Mouse (Mus musculus) layer of hippocampus, adult 2 months (tissue): ENCODE data around the gene Map3k12. TPM values are rescaled to one million over a fixed set of nuclear protein-coding genes. Genes with fewer than 3 reads are reported as not detected.
A peak's percentile ranks its signal among the peaks of the same experiment; 100 is the strongest.

Experiments
- DNase-seq, 2 experiments: peaks; one replicate each; pipeline ENCODE4 v3.0.0; 2022; ENCODE audit warnings: low spot score in 2 of 2
- H3K27ac ChIP-seq: fragments of 200-600 bp; 2 replicates; pipeline ENCODE4 v1.8.1; 2022
- H3K4me3 ChIP-seq: fragments of 200-600 bp; 2 replicates; pipeline ENCODE4 v1.8.1; 2022; ENCODE audit warnings: mild to moderate bottlenecking
- CTCF ChIP-seq: fragments of 200-600 bp; conservative IDR thresholded peaks from 2 replicates; pipeline ENCODE4 v1.8.1; 2022; ENCODE audit warnings: antibody characterized with exemption, mild to moderate bottlenecking, moderate library complexity
- total RNA-seq, 2 experiments: library from RNA; stranded (reverse); gene quantifications; 2 replicates each; pipeline ENCODE4 v1.2.3; 2021

Map3k12 gene
- total RNA-seq, 2 experiments from 2014 or later = 95.0 to 99.9 TPM

DNA sequence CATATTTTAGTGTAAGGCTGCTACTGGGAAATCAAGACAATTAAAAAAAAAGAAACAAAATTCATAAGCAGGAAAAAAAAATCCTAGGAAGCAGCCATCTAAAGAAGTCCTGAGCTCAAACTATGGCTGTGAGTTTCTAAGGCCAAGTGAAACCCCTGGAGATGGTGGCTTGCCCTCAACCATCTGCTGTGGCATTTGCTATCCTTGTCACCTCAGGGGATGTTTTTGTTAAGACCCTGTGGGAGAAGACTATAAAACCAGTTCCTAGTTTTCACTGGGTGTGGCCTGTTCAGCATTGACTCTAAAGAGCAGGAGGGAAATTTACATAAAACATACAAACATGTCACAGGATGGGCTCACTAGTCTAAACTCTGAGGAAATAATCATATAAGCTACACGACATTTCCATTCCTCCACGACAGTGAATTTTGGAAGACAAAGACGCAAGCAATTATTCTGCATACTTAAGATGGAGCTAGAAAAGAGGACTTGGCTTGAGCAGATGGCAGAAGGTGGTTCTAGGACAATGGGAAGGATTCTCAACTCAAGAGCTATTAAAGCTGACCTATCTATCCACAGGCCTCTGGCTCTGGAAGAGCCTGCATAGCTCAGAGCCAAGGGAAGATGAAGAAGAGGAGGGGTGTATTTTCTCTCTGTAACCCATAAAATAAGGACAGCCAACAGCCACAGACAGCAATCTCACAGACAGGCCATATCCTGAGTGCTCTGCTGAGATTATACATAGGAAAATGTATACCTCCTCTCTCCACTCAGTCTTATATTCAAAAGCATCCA, 15.4 kb upstream of the Map3k12 start:
- no peak for DNase-seq
- Histone ChIP-seq H3K27ac (no peak overlapping the region), H3K4me3 (no peak overlapping the region)
- no peak for TF ChIP-seq CTCF

DNA sequence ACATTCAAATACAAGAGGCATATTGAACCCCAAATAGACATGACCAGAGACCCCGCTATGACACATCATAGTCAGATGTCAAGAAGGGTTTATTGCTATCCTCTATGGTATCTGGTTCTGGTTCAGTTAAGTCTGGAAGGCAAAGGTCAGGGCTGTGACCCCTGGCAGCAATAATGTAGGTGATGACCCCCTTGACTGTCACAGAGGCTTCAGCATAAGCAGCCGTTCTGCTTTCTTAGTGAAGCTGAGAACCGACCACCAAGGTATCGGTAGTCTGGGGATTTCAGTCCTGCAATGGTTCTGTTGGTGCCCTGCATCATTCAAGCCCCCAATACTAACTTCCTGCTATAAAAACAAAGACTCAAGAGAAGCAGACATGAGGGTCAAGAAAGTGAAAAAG, 14.7 kb upstream of the Map3k12 start:
- Histone ChIP-seq H3K4me3 (no peak overlapping the region), H3K27ac (no peak overlapping the region)
- no peak for TF ChIP-seq CTCF
- no peak for DNase-seq

DNA sequence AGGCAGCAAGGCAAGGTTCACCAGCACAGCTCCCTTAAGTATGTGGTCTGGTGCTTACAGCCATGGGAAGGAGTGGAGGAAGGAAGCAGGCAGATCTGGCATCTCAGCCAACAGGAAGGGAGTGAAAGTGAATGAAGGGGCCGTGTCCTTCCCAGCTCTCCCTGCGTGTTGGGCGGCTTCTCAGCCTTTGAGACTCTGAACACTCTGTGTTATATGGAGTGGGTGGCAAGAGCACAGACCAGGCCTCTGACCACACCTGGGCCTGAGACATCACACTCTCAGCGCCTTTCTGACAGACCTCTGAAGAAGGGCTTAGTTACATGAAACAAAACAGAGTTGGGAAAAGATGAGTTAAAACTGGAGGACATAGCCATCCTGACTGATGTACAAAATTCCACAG, 13.7 kb upstream of the Map3k12 start:
- no peak for DNase-seq
- no peak overlapping the region for H3K27ac ChIP-seq
- TF ChIP-seq CTCF = no peak
- H3K4me3 ChIP-seq = no peak overlapping the region

DNA sequence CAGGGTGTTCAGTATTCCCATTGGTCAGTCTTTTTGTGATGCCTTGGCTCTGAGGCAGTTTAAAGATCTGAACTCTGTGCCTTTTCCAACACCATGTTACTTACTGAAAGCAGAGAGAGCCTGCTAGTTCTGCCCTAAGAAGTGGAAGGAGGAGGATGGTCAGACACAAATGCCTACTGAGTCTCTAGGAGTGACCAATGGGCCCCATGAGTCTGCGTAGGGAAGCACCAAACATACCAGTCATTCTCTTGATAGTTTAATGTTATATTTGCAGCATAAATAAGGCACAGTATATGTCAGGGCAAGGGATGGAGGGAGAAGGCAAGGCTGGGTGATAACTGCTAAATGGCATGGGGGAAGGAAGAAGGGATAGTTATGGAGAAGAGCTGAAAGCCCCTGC, 11.5 kb upstream of the Map3k12 start:
- no peak overlapping the region for H3K4me3 ChIP-seq
- no peak overlapping the region for H3K27ac ChIP-seq
- DNase-seq = no peak
- TF ChIP-seq CTCF = no peak

DNA sequence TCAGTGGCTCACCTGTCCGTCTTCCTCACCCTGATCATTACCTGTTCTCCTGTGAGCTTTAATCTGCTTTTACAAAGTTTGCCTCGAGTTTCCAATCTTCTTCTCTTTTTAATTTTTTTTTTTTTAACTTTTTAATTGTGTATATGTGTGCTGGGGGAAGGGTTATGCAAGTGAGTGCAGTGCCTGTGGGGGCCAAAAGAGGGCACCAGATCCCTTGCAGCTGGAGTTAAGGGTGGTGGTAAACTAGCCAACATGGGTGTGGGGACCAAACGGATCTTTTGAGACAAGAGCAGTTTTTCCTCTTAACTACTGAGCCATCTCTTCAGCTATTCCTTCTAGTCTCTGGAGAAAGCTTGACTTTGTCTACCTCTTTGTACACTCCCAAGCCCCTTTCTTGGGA, 11.1 kb upstream of the Map3k12 start:
- Histone ChIP-seq H3K27ac (no peak overlapping the region), H3K4me3 (no peak overlapping the region)
- peak; percentile 75 for TF ChIP-seq CTCF
- DNase-seq = no peak

DNA sequence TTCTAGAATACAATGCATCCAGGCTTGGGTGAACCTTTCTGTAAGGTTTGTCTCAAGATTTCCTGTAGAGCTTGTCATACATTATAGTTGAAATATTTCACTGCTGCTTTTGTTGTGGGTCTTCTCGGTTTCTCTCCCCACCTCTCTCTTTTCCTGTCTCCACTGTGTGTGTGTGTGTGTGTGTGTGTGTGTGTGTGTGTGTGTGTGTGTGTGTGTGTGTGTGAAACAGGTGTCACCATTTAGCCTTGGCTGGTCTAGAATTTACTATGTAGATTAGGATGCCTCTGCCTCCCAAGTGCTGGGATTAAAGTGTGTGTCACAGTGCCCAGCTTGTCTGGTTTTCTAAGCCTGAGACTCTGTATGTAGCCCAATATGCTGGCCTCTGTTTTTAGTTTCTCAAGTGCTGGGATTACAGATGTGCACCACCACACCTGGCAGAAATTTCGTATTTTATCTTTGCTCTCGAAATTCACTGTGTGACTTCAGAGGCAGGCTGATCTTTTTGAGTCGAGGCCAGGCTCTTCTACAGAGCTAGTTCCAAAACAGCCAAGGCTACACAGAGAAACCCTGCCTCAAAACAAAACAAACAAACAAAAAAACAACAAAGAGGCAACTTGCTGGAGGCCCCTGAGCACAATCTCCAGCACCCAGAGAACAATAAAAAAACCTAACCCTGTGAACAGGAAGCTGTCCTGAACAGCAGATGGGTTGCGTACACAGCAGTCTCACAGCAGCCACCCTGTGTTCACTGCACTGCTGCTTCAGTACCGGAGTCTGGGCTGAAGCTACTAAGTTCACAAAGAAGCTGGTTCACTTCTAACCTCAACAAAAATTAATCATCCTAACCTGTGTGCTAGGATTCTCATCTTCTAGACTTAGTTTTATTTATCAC, 9.5 kb upstream of the Map3k12 start:
- no peak overlapping the region for H3K4me3 ChIP-seq
- no peak for DNase-seq
- H3K27ac ChIP-seq = peak overlapping the region; percentile 32
- no peak for TF ChIP-seq CTCF

DNA sequence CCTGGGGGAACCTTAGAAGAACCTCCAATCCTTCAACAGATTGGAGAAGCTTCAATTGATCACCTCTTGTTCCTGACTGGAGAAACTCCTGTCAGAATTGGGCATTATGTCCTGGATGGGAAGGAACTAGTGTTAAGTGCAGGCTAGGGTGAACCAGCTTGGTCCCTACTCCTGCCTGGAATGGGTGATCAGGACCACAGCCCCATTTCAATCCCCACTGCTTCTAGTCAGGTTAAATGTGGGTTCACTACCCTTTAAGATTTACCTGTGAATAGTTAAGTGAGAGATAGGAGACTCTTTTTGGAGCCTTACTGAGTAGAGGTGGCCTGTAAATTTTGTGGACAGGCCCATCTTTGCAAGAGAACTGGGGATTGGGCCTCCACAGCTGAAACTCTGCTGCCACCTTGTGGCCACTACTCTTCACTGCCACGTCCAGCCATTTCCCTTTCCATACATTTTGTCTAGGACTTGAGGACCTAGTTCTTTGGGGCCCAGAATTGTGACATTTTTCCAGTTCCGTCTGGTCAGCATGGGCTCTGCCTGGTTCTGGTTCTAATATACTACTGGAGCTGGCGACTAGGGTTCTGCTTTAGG, 8.1 kb upstream of the Map3k12 start, which contains the start of gene Npff:
Npff (minus strand) TSS at position 51 of the 594 bp plus-strand sequence.
- TF ChIP-seq CTCF = peak; percentile 97
- Histone ChIP-seq H3K4me3 (no peak within 1 kb of the TSS), H3K27ac (peak within 1 kb of the TSS; percentile 67)
- peak; percentile 77 to 83 for DNase-seq

DNA sequence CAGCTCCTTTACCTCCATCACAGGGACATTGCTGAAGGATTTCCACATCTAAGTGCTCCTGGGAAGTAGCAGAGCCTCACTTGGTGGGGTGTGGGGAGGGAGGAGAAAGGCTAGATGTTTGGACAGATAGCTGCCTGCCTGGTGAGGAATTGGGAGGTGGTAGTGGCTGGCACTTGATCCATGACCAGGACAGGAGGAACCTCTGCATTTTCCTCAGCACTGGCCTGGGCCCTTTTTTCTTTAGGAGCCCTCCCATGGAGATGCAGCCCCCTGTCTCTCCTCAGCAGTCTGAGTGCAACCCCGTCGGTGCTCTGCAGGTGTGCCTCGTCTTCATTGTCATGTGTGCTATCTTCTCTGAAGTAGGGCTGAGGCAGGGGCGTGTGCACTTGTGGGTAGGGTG, 4.6 kb upstream of the Map3k12 start:
- no peak for TF ChIP-seq CTCF
- no peak for DNase-seq
- Histone ChIP-seq H3K4me3 (no peak overlapping the region), H3K27ac (no peak overlapping the region)

DNA sequence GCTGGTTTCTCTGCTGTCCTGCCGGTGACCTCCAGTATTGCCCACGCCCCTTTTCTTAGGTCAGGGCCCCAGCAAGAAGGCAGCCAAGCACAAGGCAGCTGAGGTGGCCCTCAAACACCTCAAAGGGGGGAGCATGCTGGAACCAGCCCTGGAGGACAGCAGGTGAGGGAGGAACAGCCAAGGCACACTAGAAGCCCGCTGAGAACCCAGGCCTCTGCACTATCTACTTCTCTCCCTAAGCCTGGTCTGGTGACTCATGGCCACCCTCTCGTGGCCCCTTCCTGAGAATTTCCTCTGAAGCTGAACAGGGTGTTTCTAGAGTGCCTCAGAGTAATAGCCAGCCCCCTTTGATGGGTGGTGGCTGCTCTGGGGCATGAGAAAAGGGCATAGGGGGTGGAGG, 3.6 kb upstream of the Map3k12 start:
- DNase-seq = no peak
- TF ChIP-seq CTCF = no peak
- Histone ChIP-seq H3K27ac (peak overlapping the region; percentile 99; the same call in 1 of the 2 replicates), H3K4me3 (no peak overlapping the region)

DNA sequence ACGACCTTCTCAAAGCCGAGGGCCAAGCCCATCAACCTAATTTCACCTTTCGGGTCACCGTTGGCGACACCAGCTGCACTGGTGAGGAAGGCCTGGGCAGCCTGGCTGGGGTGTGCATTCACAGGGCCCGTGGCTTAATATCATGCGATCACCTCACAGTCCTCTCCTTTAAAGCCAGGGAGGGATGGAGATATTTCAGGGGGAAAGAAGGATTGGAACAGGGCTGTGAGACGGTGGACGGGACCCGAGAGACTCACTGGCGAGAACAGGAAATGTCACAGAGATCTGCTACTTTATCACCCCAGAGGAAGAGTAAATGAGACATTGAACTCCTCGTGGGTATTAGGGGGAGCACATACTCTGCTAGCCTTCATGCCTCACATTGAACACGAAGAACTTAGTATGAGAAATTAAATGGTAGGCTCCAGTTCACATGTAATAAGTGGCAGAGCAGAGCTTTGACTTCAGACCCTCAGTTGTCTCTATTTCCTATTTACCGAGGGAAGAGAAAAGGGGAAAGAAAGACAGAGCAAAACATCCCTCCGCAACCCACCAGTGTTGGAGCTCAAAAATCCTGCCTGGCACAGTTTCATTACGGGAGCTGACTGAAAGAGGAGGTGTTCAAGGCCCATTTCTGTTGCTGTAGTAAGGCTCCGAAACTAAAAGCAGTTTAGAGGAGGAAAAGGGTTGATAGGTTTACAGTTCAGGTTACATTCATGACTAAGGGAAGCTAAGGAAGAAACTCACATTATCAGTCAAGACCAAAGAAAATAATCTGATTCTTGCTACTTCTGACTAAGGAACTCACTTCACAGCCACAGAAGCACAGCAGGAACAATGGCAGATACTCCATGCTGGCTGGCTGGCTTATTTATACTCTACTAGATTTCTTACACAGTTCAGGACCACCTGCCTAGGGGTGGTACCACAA, 2.6 kb upstream of the Map3k12 start:
- peak overlapping the region; percentile 91 for H3K4me3 ChIP-seq
- peak overlapping the region; percentile 99 for H3K27ac ChIP-seq
- no peak for TF ChIP-seq CTCF
- no peak for DNase-seq

DNA sequence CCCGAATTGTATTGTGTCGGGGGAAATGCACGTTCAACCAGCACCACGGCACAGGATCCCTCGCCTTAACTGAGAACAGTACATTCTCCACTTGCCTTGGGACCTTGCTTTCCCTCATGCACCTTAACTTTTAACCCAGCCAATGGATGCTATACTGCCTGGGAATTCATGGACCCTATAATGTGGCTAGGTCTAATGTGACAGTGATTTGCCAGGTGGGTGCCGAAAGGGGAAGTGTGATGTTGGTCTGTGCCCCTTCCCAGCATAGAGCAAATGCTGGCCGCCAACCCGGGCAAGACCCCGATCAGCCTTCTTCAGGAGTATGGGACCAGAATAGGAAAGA, 2.0 kb upstream of the Map3k12 start:
- Histone ChIP-seq H3K4me3 (peak overlapping the region; percentile 91), H3K27ac (peak overlapping the region; percentile 99)
- no peak for TF ChIP-seq CTCF
- no peak for DNase-seq

DNA sequence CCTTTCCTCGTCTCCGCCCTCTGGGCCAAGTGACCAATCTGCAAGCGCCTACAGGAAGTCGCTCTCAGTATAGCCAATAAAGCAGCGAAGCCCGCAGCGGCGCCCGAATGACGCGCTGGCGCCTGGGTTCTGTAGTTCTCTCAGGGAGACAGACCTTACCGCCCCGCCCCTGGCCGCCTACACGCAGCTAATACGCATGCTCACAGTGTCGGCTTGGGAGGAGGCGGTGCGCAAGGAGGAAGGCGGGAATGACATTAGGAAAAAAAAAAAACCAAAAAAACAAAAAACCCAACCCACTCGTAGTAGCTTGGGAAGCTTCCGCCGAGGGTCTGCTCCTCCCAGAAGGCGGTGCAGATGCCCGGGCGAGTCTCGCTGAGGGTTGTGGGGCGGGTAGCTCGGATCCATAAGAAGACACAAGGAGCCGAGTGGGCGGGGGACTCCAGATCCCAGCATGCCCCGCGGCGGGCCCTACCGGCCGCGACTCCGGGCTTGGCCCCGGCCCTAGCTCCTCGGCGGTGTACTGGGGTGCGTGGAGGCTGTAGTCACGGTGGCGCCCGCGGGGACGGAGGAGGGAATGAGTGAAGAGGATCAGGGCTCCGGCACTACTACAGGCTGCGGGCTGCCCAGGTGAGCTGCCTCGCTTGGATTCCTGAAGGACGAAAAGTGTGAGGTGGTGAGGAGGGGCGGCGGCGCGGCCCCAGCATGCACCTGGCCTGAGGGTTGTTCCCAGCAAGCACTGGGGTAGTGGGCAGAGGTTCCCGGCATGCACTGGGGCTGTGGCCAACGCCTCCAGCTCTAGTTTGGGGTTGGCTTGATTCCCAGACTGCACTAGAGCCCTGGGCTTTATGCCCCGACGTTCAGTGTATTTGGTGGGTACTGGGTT, 1.4 kb upstream of the Map3k12 start, which contains the start of gene Tarbp2:
Tarbp2 (plus strand) TSS at position 217 of the 883 bp plus-strand sequence.
- no peak for TF ChIP-seq CTCF
- Histone ChIP-seq H3K4me3 (peak within 1 kb of the TSS; percentile 91), H3K27ac (peak within 1 kb of the TSS; percentile 99)
- peak; percentile 99 to 100 for DNase-seq
